Comparison of ENCODE assay signal across 7 mouse cellular contexts in genomic region chr7:80387033-80387632, GRCm38 (mm10). TPM values are rescaled to one million over a fixed set of nuclear protein-coding genes. Genes with fewer than 3 reads are reported as not detected.
DNase-seq lines count a peak whose midpoint lies in the region; ATAC-seq and TF ChIP-seq lines count a peak whose summit lies in the region.

No protein-coding gene starts in this region.

- in situ Hi-C loops in ES-E14 (cut with MboI; ENCODE audit: low sequenced_read_pairs in 2 of 2, unreplicated experiment in 2 of 2): loop anchor here (10.0 to 25.0 kb wide), 3 partner anchors 198 to 308 kb away; no protein-coding TSS in a partner anchor

- no peak for DNase-seq in ES-E14 (ENCODE audit: low read depth, low spot score)
- DNase-seq in heart, postnatal 14 days: peak; percentile 38 to 39
- DNase-seq in liver, embryonic 14.5 days (ENCODE audit: low read depth in 3 of 3, low spot score in 3 of 3): no peak
- DNase-seq in neural tube, embryonic 11.5 days (ENCODE audit: low spot score): peak; percentile 30
- DNase-seq in layer of hippocampus, postnatal 14 days (ENCODE audit: low spot score in 2 of 2): no peak
- no peak for DNase-seq in right cerebral cortex, postnatal 14 days

- peaks cover 2% of the 10 kb centered on the region; the same call in 1 of the 2 replicates for H3K36me3 ChIP-seq in ES-E14 (ENCODE audit: control insufficient read depth, insufficient read depth, low read length, poor library complexity, severe bottlenecking)
- no peaks in the 10 kb centered on the region; the same call in 1 of the 2 replicates for H3K36me3 ChIP-seq in liver, embryonic 14.5 days (replicated peaks; ENCODE audit: control insufficient read depth, insufficient read depth, low read depth)
- peaks cover 7% of the 10 kb centered on the region for H3K36me3 ChIP-seq in neural tube, embryonic 11.5 days (ENCODE audit: control insufficient read depth, insufficient read depth, low read length)

- H3K4me2 ChIP-seq in liver, embryonic 14.5 days (ENCODE audit: low read depth): peak overlapping the region; percentile 42
- H3K4me2 ChIP-seq in neural tube, embryonic 11.5 days (ENCODE audit: low read depth): peak overlapping the region; percentile 35

- H3K27me3 ChIP-seq in liver, embryonic 14.5 days (ENCODE audit: control insufficient read depth, insufficient read depth, low read length): peaks cover 21% of the 10 kb centered on the region
- H3K27me3 ChIP-seq in neural tube, embryonic 11.5 days (ENCODE audit: control insufficient read depth, insufficient read depth, low read length): no peaks in the 10 kb centered on the region

- no peak overlapping the region for H3K9ac ChIP-seq in ES-E14 (ENCODE audit: insufficient read depth, low read depth, low read length, poor library complexity, severe bottlenecking)
- H3K9ac ChIP-seq in liver, embryonic 14.5 days (replicated peaks): peak overlapping the region; percentile 40; the same call in 1 of the 2 replicates
- H3K9ac ChIP-seq in neural tube, embryonic 11.5 days (ENCODE audit: low read length): peak overlapping the region; percentile 56

- H3K9me3 ChIP-seq in ES-E14 (ENCODE audit: control insufficient read depth, insufficient read depth, low read depth, low read length): no peaks in the 10 kb centered on the region
- H3K9me3 ChIP-seq in liver, embryonic 14.5 days (ENCODE audit: control insufficient read depth, low read length): no peaks in the 10 kb centered on the region
- H3K9me3 ChIP-seq in neural tube, embryonic 11.5 days (ENCODE audit: control insufficient read depth, low read length): no peaks in the 10 kb centered on the region

- H3K4me1 ChIP-seq in ES-E14 (ENCODE audit: control insufficient read depth in 2 of 2, insufficient read depth in 2 of 2, low read length in 2 of 2, poor library complexity in 1 of 2): peaks cover 0 to 12% of the 10 kb centered on the region in 2 experiments; a peak in 1 of 4 replicates
- peaks cover 6% of the 10 kb centered on the region; the same call in 1 of the 2 replicates for H3K4me1 ChIP-seq in bone marrow, adult 2 months (ENCODE audit: control insufficient read depth, insufficient read depth, low read length)
- H3K4me1 ChIP-seq in liver, embryonic 14.5 days (replicated peaks; ENCODE audit: control insufficient read depth in 2 of 2, insufficient read depth in 2 of 2, low read length in 1 of 2): no peaks in the 10 kb centered on the region
- H3K4me1 ChIP-seq in neural tube, embryonic 11.5 days (ENCODE audit: control insufficient read depth, insufficient read depth, low read length): peaks cover 9% of the 10 kb centered on the region

- intact Hi-C loops in heart, postnatal 14 days (cut with DNase I): loop anchor here (10.0 kb wide), 2 partner anchors 298 to 328 kb away; partner anchors contain the start of gene Crtc3

- TF ChIP-seq POLR2A in bone marrow, adult 2 months (IDR thresholded peaks at IDR 0.05; ENCODE audit: borderline replicate concordance, control insufficient read depth, low read depth, low read length): peak; percentile 46; the same call in 1 of the 2 replicates

- no peak for TF ChIP-seq EP300 in liver, embryonic 14.5 days (IDR thresholded peaks at IDR 0.05; ENCODE audit: low read depth)

- ATAC-seq in liver, embryonic 14.5 days (ENCODE audit: insufficient read depth): no peak
- 0 out of 2 replicates have a peak, but pooled peaks have one; percentile 14 for ATAC-seq in neural tube, embryonic 11.5 days (ENCODE audit: insufficient read depth, low FRiP score, low TSS enrichment)

- H3K27ac ChIP-seq in ES-E14 (ENCODE audit: insufficient read depth, low read depth, low read length, poor library complexity, severe bottlenecking): no peak overlapping the region
- peak overlapping the region; percentile 94 for H3K27ac ChIP-seq in bone marrow, adult 2 months (ENCODE audit: control insufficient read depth, insufficient read depth, low read depth, low read length, poor library complexity)
- H3K27ac ChIP-seq in liver, embryonic 14.5 days: no peak overlapping the region
- no peak overlapping the region for H3K27ac ChIP-seq in neural tube, embryonic 11.5 days (ENCODE audit: low read depth, low read length)

- H3K4me3 ChIP-seq in ES-E14 (ENCODE audit: insufficient read depth in 1 of 2, low read depth in 1 of 2, low read length in 2 of 2, poor library complexity in 1 of 2, severe bottlenecking in 1 of 2): peak overlapping the region; percentile 4 to 66; a peak in 3 of 4 replicates
- H3K4me3 ChIP-seq in bone marrow, adult 2 months (replicated peaks; ENCODE audit: control insufficient read depth, low read depth, low read length): peak overlapping the region; percentile 88
- H3K4me3 ChIP-seq in liver, embryonic 14.5 days (ENCODE audit: insufficient read depth in 1 of 2, low read depth in 2 of 2, low read length in 2 of 2): peak overlapping the region; percentile 33 to 34
- peak overlapping the region; percentile 22 for H3K4me3 ChIP-seq in neural tube, embryonic 11.5 days (ENCODE audit: low read depth, low read length)

- no peak for TF ChIP-seq CTCF in bone marrow, adult 2 months (IDR thresholded peaks at IDR 0.05; ENCODE audit: control insufficient read depth, insufficient read depth, low read length)
- no peak for TF ChIP-seq CTCF in liver, embryonic 14.5 days (IDR thresholded peaks at IDR 0.05; ENCODE audit: low read depth)

- 3% methylated on average over 17 of the region's 17 CpGs for WGBS in bone marrow, adult 2 months
- 8% methylated on average over 17 of the region's 17 CpGs for WGBS in liver, embryonic 14.5 days (ENCODE audit: insufficient replicate concordance)
- 27% methylated on average over 16 of the region's 17 CpGs for WGBS in neural tube, embryonic 11.5 days

TF ChIP-seq in ES-E14, 5 proteins besides CTCF, POLR2A, EP300 and RAD21:
- TF ChIP-seq ZC3H11A (IDR thresholded peaks at IDR 0.05; ENCODE audit: borderline replicate concordance, low read depth, low read length) (no peak), ZNF384 (IDR thresholded peaks at IDR 0.05; ENCODE audit: low read depth, low read length) (peak; percentile 60; the same call in 1 of the 2 replicates), MAFK (IDR thresholded peaks at IDR 0.05; ENCODE audit: insufficient read depth, low read depth, low read length) (no peak), HCFC1 (IDR thresholded peaks at IDR 0.05; ENCODE audit: borderline replicate concordance, insufficient read depth, low read length) (no peak), CHD2 (IDR thresholded peaks at IDR 0.05; ENCODE audit: low read depth, low read length) (no peak)

RNA-seq across cellular contexts. Expression of gene Fes, which starts 0.6 kb away (rescaled TPM):
- 2.1 and 4.5 TPM in 2 replicates for total RNA-seq in ES-E14 (2012; rRNA removed)
- polyA plus RNA-seq in bone marrow, adult 2 months (2011; ENCODE audit: insufficient read depth, insufficient read length, low replicate concordance, missing spikeins): 143 and 311 TPM in 2 replicates
- 10 to 100 TPM; 16.7 to 18.2 TPM for total RNA-seq in heart, postnatal 14 days (2021)
- 9.8 and 11.9 TPM in 2 replicates for polyA plus RNA-seq in liver, embryonic 14.5 days (2012; rRNA removed)
- 9.0 and 10.1 TPM in 2 replicates for polyA plus RNA-seq in liver, embryonic 14.5 days (2014; fragmentation: Nextera tagmentation; extraction: Ambion mirVana)
- polyA plus RNA-seq in neural tube, embryonic 11.5 days (2014; fragmentation: Nextera tagmentation; extraction: Ambion mirVana): 7.1 and 7.7 TPM in 2 replicates
- 1 to 10 TPM; 5.6 to 9.9 TPM for total RNA-seq in layer of hippocampus, postnatal 14 days (2021)

RNA-seq across cellular contexts. Expression of gene Man2a2, which starts 16.0 kb away (rescaled TPM):
- total RNA-seq in ES-E14 (2012; rRNA removed): 14.6 and 19.8 TPM in 2 replicates
- 25.1 and 40.0 TPM in 2 replicates for polyA plus RNA-seq in bone marrow, adult 2 months (2011; ENCODE audit: insufficient read depth, insufficient read length, low replicate concordance, missing spikeins)
- total RNA-seq in heart, postnatal 14 days (2021): 10 to 100 TPM; 68.8 to 69.3 TPM
- polyA plus RNA-seq in liver, embryonic 14.5 days (2012; rRNA removed): 4.9 TPM in 2 replicates
- 1.5 and 1.7 TPM in 2 replicates for polyA plus RNA-seq in liver, embryonic 14.5 days (2014; fragmentation: Nextera tagmentation; extraction: Ambion mirVana)
- 9.7 and 11.2 TPM in 2 replicates for polyA plus RNA-seq in neural tube, embryonic 11.5 days (2014; fragmentation: Nextera tagmentation; extraction: Ambion mirVana)
- total RNA-seq in layer of hippocampus, postnatal 14 days (2021): 100 to 1,000 TPM; 124 to 139 TPM

RNA-seq across cellular contexts. Expression of gene Furin, which starts 18.1 kb away (rescaled TPM):
- total RNA-seq in ES-E14 (2012; rRNA removed): 16.1 and 17.7 TPM in 2 replicates
- polyA plus RNA-seq in bone marrow, adult 2 months (2011; ENCODE audit: insufficient read depth, insufficient read length, low replicate concordance, missing spikeins): 22.2 and 31.0 TPM in 2 replicates
- total RNA-seq in heart, postnatal 14 days (2021): 100 to 1,000 TPM; 115 to 127 TPM
- polyA plus RNA-seq in liver, embryonic 14.5 days (2012; rRNA removed): 6.0 and 6.7 TPM in 2 replicates
- polyA plus RNA-seq in liver, embryonic 14.5 days (2014; fragmentation: Nextera tagmentation; extraction: Ambion mirVana): 3.8 and 4.5 TPM in 2 replicates
- 4.9 and 5.8 TPM in 2 replicates for polyA plus RNA-seq in neural tube, embryonic 11.5 days (2014; fragmentation: Nextera tagmentation; extraction: Ambion mirVana)
- total RNA-seq in layer of hippocampus, postnatal 14 days (2021): 10 to 100 TPM; 48.7 to 50.3 TPM

RNA-seq across cellular contexts. Expression of gene Hddc3, which starts 44.2 kb away (rescaled TPM):
- total RNA-seq in ES-E14 (2012; rRNA removed): 11.4 and 14.3 TPM in 2 replicates
- 5.0 and 16.2 TPM in 2 replicates for polyA plus RNA-seq in bone marrow, adult 2 months (2011; ENCODE audit: insufficient read depth, insufficient read length, low replicate concordance, missing spikeins)
- total RNA-seq in heart, postnatal 14 days (2021): 10 to 100 TPM; 29.7 to 31.3 TPM
- polyA plus RNA-seq in liver, embryonic 14.5 days (2012; rRNA removed): 5.0 and 5.3 TPM in 2 replicates
- polyA plus RNA-seq in liver, embryonic 14.5 days (2014; fragmentation: Nextera tagmentation; extraction: Ambion mirVana): 2.8 and 4.6 TPM in 2 replicates
- 22.1 and 26.3 TPM in 2 replicates for polyA plus RNA-seq in neural tube, embryonic 11.5 days (2014; fragmentation: Nextera tagmentation; extraction: Ambion mirVana)
- 10 to 100 TPM; 45.8 to 46.3 TPM for total RNA-seq in layer of hippocampus, postnatal 14 days (2021)

RNA-seq across cellular contexts. Expression of gene Unc45a, which starts 46.3 kb away (rescaled TPM):
- 52.0 and 54.1 TPM in 2 replicates for total RNA-seq in ES-E14 (2012; rRNA removed)
- polyA plus RNA-seq in bone marrow, adult 2 months (2011; ENCODE audit: insufficient read depth, insufficient read length, low replicate concordance, missing spikeins): 10.8 and 43.9 TPM in 2 replicates
- 10 to 100 TPM; 17.9 to 19.2 TPM for total RNA-seq in heart, postnatal 14 days (2021)
- polyA plus RNA-seq in liver, embryonic 14.5 days (2012; rRNA removed): 3.8 and 7.1 TPM in 2 replicates
- polyA plus RNA-seq in liver, embryonic 14.5 days (2014; fragmentation: Nextera tagmentation; extraction: Ambion mirVana): 5.6 and 7.3 TPM in 2 replicates
- polyA plus RNA-seq in neural tube, embryonic 11.5 days (2014; fragmentation: Nextera tagmentation; extraction: Ambion mirVana): 36.2 and 36.8 TPM in 2 replicates
- 10 to 100 TPM; 40.6 to 47.9 TPM for total RNA-seq in layer of hippocampus, postnatal 14 days (2021)

Comparison
In these comparisons a context has a peak if more than half of its experiments do, and no peak if none do; other contexts are left out.
1. DNase-seq: peak in heart, postnatal 14 days (2 of 2) and neural tube, embryonic 11.5 days (single experiment); none in ES-E14 (single experiment), liver, embryonic 14.5 days (0 of 3), layer of hippocampus, postnatal 14 days (0 of 2) and right cerebral cortex, postnatal 14 days (single experiment).
2. H3K4me3 ChIP-seq: peak in every context shown above with its lines; median percentile 88 in bone marrow, adult 2 months; 35 in ES-E14; 34 in liver, embryonic 14.5 days; 22 in neural tube, embryonic 11.5 days.